Mouse (Mus musculus) lung, adult 2 months (tissue): ENCODE results near the gene Kdm8. TPM values are rescaled to one million over a fixed set of nuclear protein-coding genes. Genes with fewer than 3 reads are reported as not detected.

ENCODE experiments used
- DNase-seq: peaks from one replicate; pipeline ENCODE4 v3.0.0; 2022
- H3K4me1 ChIP-seq: fragments of 200-500 bp; 2 replicates; pipeline ENCODE4 v1.6.1; 2011; ENCODE audit warnings: low read length; ENCODE audit not compliant: control insufficient read depth, insufficient read depth
- H3K4me3 ChIP-seq: fragments of 200-500 bp; replicated peaks from 2 replicates; pipeline ENCODE3; 2011; ENCODE audit warnings: low read depth, mild to moderate bottlenecking, control low read depth, low read length; ENCODE audit errors: extremely low read depth
- CTCF ChIP-seq: fragments of 200-500 bp; IDR thresholded peaks from 2 replicates; pipeline ENCODE4 v1.5.1; 2011; ENCODE audit warnings: mild to moderate bottlenecking, low read length, control low read depth; ENCODE audit not compliant: insufficient read depth
- POLR2A ChIP-seq: fragments of 200-500 bp; IDR thresholded peaks from 2 replicates; pipeline ENCODE4 v1.6.1; 2011; ENCODE audit warnings: low read depth, mild to moderate bottlenecking, control low read depth, low read length, borderline replicate concordance; ENCODE audit errors: extremely low read depth
- WGBS: fragments of 180-500 bp; shearing (Covaris S2); methylation state at CpG from one replicate; pipeline ENCODE4 v1.1.7; 2018; 5-methylcytosine and 5-hydroxymethylcytosine counted together
- polyA plus RNA-seq: library from polyadenylated mRNA; depleted of rRNA; stranded (reverse); fragments of >200 nt; gene quantifications from 2 replicates; pipeline ENCODE4 v1.2.3, GENCODE M21; 2012; rRNA removed

Gene Kdm8
- 4.6 and 6.0 TPM in 2 replicates for polyA plus RNA-seq

DNA sequence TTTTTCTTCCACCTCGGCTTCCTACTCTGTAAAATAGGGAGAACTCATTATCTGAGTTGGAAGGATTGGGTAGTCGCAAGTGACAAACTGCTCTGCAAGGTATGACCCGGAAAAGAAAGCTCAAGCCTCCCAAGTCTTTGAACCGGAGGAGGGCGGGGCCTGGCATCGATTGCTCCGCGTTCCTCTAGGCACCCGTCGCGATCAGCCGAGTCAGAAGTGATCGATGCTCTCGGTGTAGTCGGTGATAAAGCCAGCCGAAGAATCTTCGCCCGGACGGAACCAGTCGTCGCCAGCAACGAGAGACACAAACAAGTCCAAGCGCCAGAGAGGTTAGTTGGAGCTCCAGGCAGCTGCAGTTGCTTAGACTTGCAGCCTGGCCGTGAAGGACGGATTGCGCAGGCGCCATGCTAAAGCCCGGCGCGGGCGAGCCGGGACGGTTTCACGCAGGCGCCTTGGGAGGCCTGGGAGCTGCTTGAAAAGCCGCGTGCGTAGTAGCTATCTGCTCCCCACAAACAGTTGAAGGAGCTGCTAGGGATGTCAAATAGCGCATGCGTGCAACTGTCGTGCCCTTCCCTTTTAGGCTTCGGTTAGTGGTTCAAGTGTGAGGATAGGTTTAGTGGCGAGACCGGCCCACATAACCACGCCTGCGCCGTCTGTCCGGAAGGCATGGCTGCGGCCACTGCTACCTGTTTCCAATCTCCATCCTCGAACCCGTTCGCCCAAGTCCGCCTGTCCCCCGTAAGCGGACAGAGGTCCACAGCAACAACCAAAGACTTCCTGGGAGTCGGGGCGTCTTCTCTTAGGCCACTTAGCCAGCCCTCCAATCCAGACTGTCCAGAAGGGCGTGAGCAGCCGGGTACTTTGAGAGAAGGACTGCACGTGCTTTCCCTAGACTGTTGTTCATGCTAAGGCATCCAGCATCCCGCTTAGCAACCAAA, at the start of gene Kdm8:
Gene Kdm8, plus strand, starts transcription at position 213 of the 938 bp plus-strand sequence.
- H3K4me3 ChIP-seq, result peak within 1 kb of the TSS; percentile 99
- WGBS, result under 1% methylated on average over 61 of the region's 61 CpGs
- H3K4me1 ChIP-seq, result peaks cover 2% of the 10 kb centered on the region; the same call in 1 of the 2 replicates
- TF ChIP-seq POLR2A (peak; percentile 66), CTCF (no peak)
- DNase-seq, result peak; percentile 90

DNA sequence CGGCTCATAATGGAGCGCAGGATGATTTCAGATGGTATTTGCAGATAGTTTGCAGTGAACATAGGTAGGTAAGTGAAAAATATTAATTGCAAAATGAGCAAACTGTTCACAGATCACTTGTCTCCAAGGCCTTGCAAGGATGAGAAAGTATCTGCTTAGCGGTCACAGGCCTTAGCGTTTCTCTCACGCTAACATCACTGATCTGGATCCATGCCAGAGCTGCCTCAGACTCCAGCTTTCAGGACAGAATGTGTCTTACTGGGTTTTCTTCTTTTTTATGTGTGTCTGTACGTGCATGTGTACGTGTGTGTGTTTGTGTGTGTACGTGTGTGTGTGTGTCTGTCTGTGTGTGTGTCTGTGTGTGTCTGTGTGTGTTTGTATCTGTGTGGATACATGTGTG, 46.4 kb upstream of the Kdm8 start:
- Histone ChIP-seq H3K4me1 (0 out of 2 replicates have a peak, but pooled peaks cover 2% of the 10 kb centered on the region), H3K4me3 (no peak overlapping the region)
- no peak for DNase-seq
- no peak for TF ChIP-seq POLR2A
- no peak for TF ChIP-seq CTCF
- WGBS, result 73% methylated on average over 8 of the region's 8 CpGs

DNA sequence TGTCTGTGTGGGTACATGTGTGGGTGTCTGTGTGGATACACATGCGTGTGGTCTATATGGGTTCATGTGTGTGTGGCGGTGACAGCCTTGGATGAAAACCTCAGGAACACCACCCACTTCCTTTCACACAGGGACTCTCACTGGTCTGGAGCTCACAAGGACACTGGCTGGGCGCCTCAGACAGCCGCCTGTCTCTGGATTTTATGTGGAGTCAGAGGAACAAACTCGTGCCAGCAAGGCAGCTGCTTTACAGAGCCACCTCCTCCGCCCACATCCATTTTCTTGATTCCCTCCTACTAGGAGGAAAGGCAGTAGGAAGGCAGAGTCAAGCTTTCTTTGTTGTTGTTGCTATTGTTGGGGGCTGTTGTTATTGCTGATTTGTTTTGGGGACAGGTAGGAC, 45.8 kb upstream of the Kdm8 start:
- WGBS, result 55% methylated on average over 6 of the region's 6 CpGs
- Histone ChIP-seq H3K4me3 (no peak overlapping the region), H3K4me1 (no peaks in the 10 kb centered on the region)
- TF ChIP-seq POLR2A (no peak), CTCF (no peak)
- DNase-seq, result no peak

DNA sequence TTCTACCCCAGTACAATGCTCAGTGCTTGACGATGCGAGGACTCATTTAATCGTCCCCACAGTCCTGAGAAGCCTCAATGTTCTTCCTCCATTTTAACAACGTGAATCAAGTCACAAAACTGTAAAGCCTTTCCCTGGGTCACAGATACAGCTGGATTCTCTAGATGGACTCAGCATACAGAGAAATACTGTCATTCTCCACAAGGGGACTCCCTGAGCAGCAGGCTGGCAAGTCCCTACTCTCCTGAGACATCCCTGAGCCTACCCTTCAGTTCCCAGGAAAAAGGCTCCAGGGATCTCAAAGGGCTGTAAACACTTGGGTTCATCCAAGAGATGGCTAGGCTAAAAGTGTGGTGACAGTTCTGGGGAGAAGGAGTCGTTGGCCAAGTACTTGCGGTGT, 37.3 kb upstream of the Kdm8 start:
- Histone ChIP-seq H3K4me3 (no peak overlapping the region), H3K4me1 (no peaks in the 10 kb centered on the region)
- DNase-seq, result no peak
- TF ChIP-seq POLR2A (no peak), CTCF (0 out of 2 replicates have a peak, but pooled peaks have one; percentile 8)
- 71% methylated on average over 6 of the region's 6 CpGs for WGBS

- DNase-seq, result no peak
- no peak overlapping the region for H3K4me3 ChIP-seq
- 100% methylated on average over 1 of the region's 1 CpGs for WGBS
- no peak for TF ChIP-seq POLR2A
- TF ChIP-seq CTCF, result no peak
- no peaks in the 10 kb centered on the region for H3K4me1 ChIP-seq
Measured at GRCm38 (mm10) chr7:125415087-125415486, 29.4 kb upstream of the Kdm8 start.

DNA sequence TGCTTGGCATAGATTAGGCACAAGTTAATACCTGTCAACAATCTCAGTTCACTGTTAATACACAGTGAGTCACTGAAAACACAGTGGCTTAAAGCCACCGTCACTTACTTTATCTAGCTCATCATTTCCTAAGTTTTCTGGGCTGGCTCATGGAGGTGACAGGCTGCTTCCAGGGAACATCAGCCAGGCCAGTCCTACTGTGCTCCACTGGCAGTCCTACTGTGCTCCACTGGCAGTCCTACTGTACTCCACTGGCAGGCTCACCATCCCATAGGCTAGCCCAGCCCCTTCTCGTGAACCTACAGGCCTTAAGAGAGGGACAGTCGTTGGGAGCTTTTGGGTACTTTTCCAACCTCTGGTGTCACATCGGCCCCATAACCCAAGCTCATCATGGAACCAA, 28.7 kb upstream of the Kdm8 start:
- 84% methylated on average over 4 of the region's 4 CpGs for WGBS
- TF ChIP-seq CTCF (no peak), POLR2A (no peak)
- H3K4me3 ChIP-seq, result no peak overlapping the region

DNA sequence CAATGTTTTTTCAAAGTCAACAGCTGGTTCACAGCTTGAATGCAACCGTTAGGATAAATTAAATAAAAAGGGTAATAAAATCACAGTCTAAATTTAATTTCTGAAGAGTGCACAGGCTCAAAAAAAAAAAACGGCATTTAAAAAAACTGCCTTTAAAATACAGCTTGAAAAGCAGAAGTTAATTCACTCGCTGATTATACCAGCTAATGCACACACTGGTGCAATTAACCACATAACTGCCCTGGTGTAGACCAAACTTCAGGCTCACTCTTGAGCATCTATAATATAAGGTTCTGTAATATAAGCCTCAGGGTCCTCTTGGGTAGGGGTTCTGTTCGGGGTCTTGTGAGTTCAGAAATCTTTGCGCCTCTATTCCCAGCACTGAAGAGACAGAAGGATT, 27.7 kb upstream of the Kdm8 start:
- no peak for TF ChIP-seq POLR2A
- no peak for TF ChIP-seq CTCF
- H3K4me1 ChIP-seq, result no peaks in the 10 kb centered on the region
- H3K4me3 ChIP-seq, result no peak overlapping the region
- no peak for DNase-seq
- WGBS, result 73% methylated on average over 5 of the region's 5 CpGs

More for the DNA sequence above, 28.7 kb upstream of the Kdm8 start:
- H3K4me1 ChIP-seq, result no peaks in the 10 kb centered on the region
- no peak for DNase-seq

GRCm38 (mm10) chr7:125418413-125418812, 26.1 kb upstream of the Kdm8 start:
- Histone ChIP-seq H3K4me1 (no peaks in the 10 kb centered on the region), H3K4me3 (no peak overlapping the region)
- TF ChIP-seq CTCF (no peak), POLR2A (no peak)
- WGBS, result 24% methylated on average over 3 of the region's 3 CpGs
- DNase-seq, result no peak

- TF ChIP-seq POLR2A (no peak), CTCF (peak; percentile 77)
- Histone ChIP-seq H3K4me3 (no peak overlapping the region), H3K4me1 (no peaks in the 10 kb centered on the region)
- 58% methylated on average over 2 of the region's 2 CpGs for WGBS
- DNase-seq, result peak; percentile 54
Measured at GRCm38 (mm10) chr7:125420190-125420589, 24.3 kb upstream of the Kdm8 start.

DNA sequence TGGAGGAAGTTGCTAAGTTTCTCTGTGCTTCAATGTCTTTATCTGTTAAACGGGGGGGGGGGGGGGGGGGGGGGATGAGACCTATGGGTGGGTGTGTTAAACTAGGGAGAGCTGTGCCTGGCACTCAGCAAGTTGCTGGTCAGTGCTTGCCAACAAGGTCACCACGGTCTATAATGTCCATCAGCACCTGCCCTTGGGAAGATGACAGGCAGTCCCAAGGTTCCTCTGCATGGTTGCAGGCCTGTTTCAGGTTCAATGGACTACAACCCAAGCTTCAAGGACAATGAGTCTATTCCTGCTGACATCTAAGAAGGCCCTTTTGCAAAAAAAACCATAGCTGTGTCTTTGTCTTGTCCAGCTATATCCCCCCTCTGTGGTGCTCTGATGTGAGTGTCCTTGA, 22.6 kb upstream of the Kdm8 start:
- Histone ChIP-seq H3K4me1 (no peaks in the 10 kb centered on the region), H3K4me3 (no peak overlapping the region)
- no peak for DNase-seq
- TF ChIP-seq CTCF, result no peak
- TF ChIP-seq POLR2A, result no peak
- 51% methylated on average over 2 of the region's 2 CpGs for WGBS
